Mouse (Mus musculus) hindbrain, embryonic 16.5 days (tissue): Measurements from ENCODE around the gene Wdr25. TPM values are rescaled to one million over a fixed set of nuclear protein-coding genes. Genes with fewer than 3 reads are reported as not detected.

Experiments
- ATAC-seq: fragments of 200-750 bp; cut with Nextera tagmentation; 2 replicates; pipeline ENCODE4 v1.8.0; 2017; ENCODE audit warnings: moderate TSS enrichment, moderate library complexity
- H3K27ac ChIP-seq: fragments of 300-500 bp; sonication (generic); 2 replicates; pipeline ENCODE4 v1.5.1; 2014; ENCODE audit warnings: low read depth, mild to moderate bottlenecking, control low read depth, low read length, moderate library complexity
- H3K27me3 ChIP-seq: fragments of 300-500 bp; sonication (generic); replicated peaks from 2 replicates; pipeline ENCODE4 v1.6.1; 2014; ENCODE audit warnings: low read length; ENCODE audit not compliant: control insufficient read depth, insufficient read depth
- H3K36me3 ChIP-seq: fragments of 300-500 bp; sonication (generic); 2 replicates; pipeline ENCODE4 v1.6.1; 2014; ENCODE audit warnings: mild to moderate bottlenecking, low read length, moderate library complexity, mixed read lengths; ENCODE audit not compliant: control insufficient read depth, insufficient read depth
- H3K4me1 ChIP-seq: fragments of 300-500 bp; sonication (generic); 2 replicates; pipeline ENCODE4 v1.6.1; 2014; ENCODE audit warnings: low read depth, low read length; ENCODE audit not compliant: control insufficient read depth, insufficient read depth
- H3K4me2 ChIP-seq: fragments of 300-500 bp; sonication (generic); 2 replicates; pipeline ENCODE4 v1.6.1; 2014; ENCODE audit warnings: mild to moderate bottlenecking, low read length, control low read depth, moderate library complexity
- H3K4me3 ChIP-seq: fragments of 300-500 bp; sonication (generic); 2 replicates; pipeline ENCODE4 v1.5.1; 2014; ENCODE audit warnings: mild to moderate bottlenecking, low read length, control low read depth, moderate library complexity
- H3K9ac ChIP-seq: fragments of 300-500 bp; sonication (generic); 2 replicates; pipeline ENCODE4 v1.6.1; 2014; ENCODE audit warnings: low read depth, mild to moderate bottlenecking, control low read depth, low read length, moderate library complexity
- H3K9me3 ChIP-seq: fragments of 300-500 bp; sonication (generic); 2 replicates; pipeline ENCODE4 v1.6.1; 2014; ENCODE audit warnings: mild to moderate bottlenecking, low read length, moderate library complexity; ENCODE audit not compliant: control insufficient read depth
- WGBS: fragments of 180-500 bp; shearing (Covaris S2); extraction: QIAGEN DNeasy Blood & Tissue Kit; methylation state at CpG from one replicate; pipeline ENCODE4 v1.1.7; 2014; 5-methylcytosine and 5-hydroxymethylcytosine counted together
- polyA plus RNA-seq: library from polyadenylated mRNA; unstranded; fragments of >200 nt; fragmentation: Nextera tagmentation; extraction: Ambion mirVana; gene quantifications from 2 replicates; pipeline ENCODE4 v1.2.1, GENCODE M21; 2015

Wdr25 gene
- polyA plus RNA-seq, 1 experiment from 2014 or later: 5.0 TPM

DNA sequence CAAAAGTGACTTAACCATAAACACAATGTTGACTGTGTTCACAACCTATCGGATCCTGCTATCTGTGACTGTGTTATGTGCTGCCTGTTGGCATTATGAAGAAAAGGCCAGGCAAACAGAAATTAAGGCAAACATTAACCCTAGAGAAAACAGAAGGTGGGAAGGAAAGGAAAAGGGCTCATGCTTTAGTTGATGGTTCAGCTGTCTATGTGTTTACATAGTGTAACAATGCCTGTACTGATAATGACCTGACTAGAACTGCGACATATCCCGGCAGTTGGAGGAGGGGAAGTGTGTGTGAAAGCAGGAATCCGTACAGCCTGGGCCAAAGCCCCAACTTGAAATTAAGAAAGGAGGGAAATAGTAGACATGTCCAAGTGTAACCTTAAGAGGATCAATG is 6.4 kb upstream of the Wdr25 start:
- no peaks in the 10 kb centered on the region for H3K4me1 ChIP-seq
- H3K4me2 ChIP-seq: no peak overlapping the region
- no peaks in the 10 kb centered on the region for H3K27me3 ChIP-seq
- no peak for ATAC-seq
- H3K4me3 ChIP-seq: no peak overlapping the region
- H3K9me3 ChIP-seq: no peaks in the 10 kb centered on the region
- 90% methylated on average over 4 of the region's 4 CpGs for WGBS
- H3K27ac ChIP-seq: no peak overlapping the region
- peaks cover 46% of the 10 kb centered on the region for H3K36me3 ChIP-seq
- no peak overlapping the region for H3K9ac ChIP-seq

GRCm38 (mm10) chr12:108888632-108889031 is 4.8 kb upstream of the Wdr25 start:
- WGBS: 71% methylated on average over 4 of the region's 4 CpGs
- H3K27me3 ChIP-seq: no peaks in the 10 kb centered on the region
- H3K27ac ChIP-seq: no peak overlapping the region
- no peak overlapping the region for H3K9ac ChIP-seq
- peaks cover 12% of the 10 kb centered on the region for H3K4me1 ChIP-seq
- no peak overlapping the region for H3K4me3 ChIP-seq
- no peak overlapping the region for H3K4me2 ChIP-seq
- ATAC-seq: no peak
- no peaks in the 10 kb centered on the region for H3K9me3 ChIP-seq
- peaks cover 36% of the 10 kb centered on the region for H3K36me3 ChIP-seq

DNA sequence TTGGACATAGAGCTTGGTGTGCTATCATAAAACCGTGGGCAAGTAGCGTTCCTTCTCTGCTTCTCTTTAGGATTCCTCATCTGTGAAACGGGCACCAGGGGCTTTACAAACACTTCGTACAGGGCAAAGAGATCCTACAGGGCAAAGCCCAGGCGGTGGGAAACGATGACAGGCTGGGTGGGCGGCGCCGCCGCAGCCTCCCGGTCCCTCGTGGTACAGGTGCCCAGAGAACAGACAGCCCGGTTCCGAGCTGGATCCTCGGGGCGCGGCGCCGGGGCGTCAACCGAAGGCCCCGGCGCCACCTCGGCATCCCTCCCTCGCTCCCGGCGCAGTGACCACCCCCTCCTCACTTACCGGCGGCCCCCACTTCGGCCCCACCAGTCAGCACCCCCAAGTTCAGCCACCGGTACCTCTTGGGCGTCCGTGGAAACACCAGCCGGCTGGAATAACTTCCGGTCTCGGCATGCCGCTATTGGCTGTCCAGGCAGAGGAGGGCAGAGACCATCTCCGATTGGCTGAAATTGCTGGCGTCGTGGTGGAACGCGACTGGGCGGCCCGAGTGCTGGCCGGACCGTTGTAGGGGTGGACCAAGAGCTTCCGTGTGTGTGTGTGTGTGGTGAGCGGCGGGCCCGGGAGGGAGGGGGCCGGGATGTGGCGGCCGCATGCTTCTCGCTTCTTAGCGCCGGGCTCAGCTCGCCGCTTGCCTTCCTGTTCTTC is 442 bp downstream of the Wdr25 start, which contains the start of gene Wars:
Wars (minus strand) TSS at position 460 of the 717 bp plus-strand sequence.
- H3K9me3 ChIP-seq: no peaks in the 10 kb centered on the region
- peak within 1 kb of the TSS; percentile 87 for H3K4me2 ChIP-seq
- H3K27me3 ChIP-seq: no peaks in the 10 kb centered on the region
- no peak within 1 kb of the TSS; the same call in 1 of the 2 replicates for H3K27ac ChIP-seq
- peak within 1 kb of the TSS; percentile 80 for H3K4me3 ChIP-seq
- ATAC-seq: peak; percentile 100
- H3K9ac ChIP-seq: peak within 1 kb of the TSS; percentile 79
- H3K4me1 ChIP-seq: peaks cover 17% of the 10 kb centered on the region
- WGBS: under 1% methylated on average over 49 of the region's 58 CpGs
- H3K36me3 ChIP-seq: peaks cover 2% of the 10 kb centered on the region; the same call in 1 of the 2 replicates

DNA sequence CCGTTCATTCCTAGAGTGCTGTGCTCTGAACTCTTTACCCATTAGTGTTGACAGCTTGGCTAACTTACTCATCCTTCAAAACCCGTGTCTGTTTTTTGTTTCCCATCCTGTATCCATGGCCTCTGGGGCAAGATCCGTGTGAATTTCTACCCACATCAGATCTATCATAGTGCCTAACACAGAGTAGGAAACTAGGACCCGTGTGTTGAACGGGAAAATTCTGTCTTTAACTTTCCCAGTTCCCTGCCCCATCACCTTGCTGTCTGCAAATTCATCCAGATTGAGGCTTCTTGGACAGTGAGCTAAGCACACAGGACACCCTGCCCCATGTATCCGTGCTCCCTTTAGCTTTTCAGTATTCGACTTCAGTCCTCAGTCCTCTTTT is 993 bp downstream of the Wdr25 start:
- no peaks in the 10 kb centered on the region for H3K9me3 ChIP-seq
- H3K27me3 ChIP-seq: no peaks in the 10 kb centered on the region
- ATAC-seq: no peak; the same call in none of the 2 replicates
- H3K4me1 ChIP-seq: peaks cover 17% of the 10 kb centered on the region
- peak overlapping the region; percentile 60 for H3K9ac ChIP-seq
- H3K36me3 ChIP-seq: 0 out of 2 replicates have a peak, but pooled peaks cover 2% of the 10 kb centered on the region
- 4% methylated on average over 7 of the region's 7 CpGs for WGBS
- H3K27ac ChIP-seq: no peak overlapping the region
- peak overlapping the region; percentile 80 for H3K4me3 ChIP-seq
- peak overlapping the region; percentile 64 for H3K4me2 ChIP-seq

- Histone ChIP-seq H3K36me3 (no peaks in the 10 kb centered on the region), H3K4me1 (peaks cover 17% of the 10 kb centered on the region), H3K4me3 (no peak overlapping the region), H3K27me3 (no peaks in the 10 kb centered on the region), H3K9ac (no peak overlapping the region), H3K9me3 (no peaks in the 10 kb centered on the region), H3K27ac (no peak overlapping the region), H3K4me2 (no peak overlapping the region)
- 81% methylated on average over 3 of the region's 3 CpGs for WGBS
- ATAC-seq: no peak
These were observed 2.6 kb downstream of the Wdr25 start for GRCm38 (mm10) chr12:108896006-108896405.

- H3K9ac ChIP-seq: no peak overlapping the region
These were observed 7.9 kb downstream of the Wdr25 start for GRCm38 (mm10) chr12:108901346-108901745.

GRCm38 (mm10) chr12:108902940-108903339 is 9.5 kb downstream of the Wdr25 start:
- 18% methylated on average over 8 of the region's 8 CpGs for WGBS
- H3K4me2 ChIP-seq: no peak overlapping the region
- ATAC-seq: peak; percentile 44; the same call in 1 of the 2 replicates
- H3K9me3 ChIP-seq: no peaks in the 10 kb centered on the region
- H3K27me3 ChIP-seq: no peaks in the 10 kb centered on the region
- H3K4me3 ChIP-seq: no peak overlapping the region
- no peak overlapping the region for H3K9ac ChIP-seq
- H3K27ac ChIP-seq: no peak overlapping the region
- H3K4me1 ChIP-seq: peaks cover 30% of the 10 kb centered on the region
- no peaks in the 10 kb centered on the region for H3K36me3 ChIP-seq

More at GRCm38 (mm10) chr12:108901346-108901745, 7.9 kb downstream of the Wdr25 start:
- H3K36me3 ChIP-seq: no peaks in the 10 kb centered on the region
- H3K4me1 ChIP-seq: peaks cover 23% of the 10 kb centered on the region
- WGBS: 63% methylated on average over 5 of the region's 5 CpGs
- ATAC-seq: no peak
- H3K4me3 ChIP-seq: no peak overlapping the region
- H3K27me3 ChIP-seq: no peaks in the 10 kb centered on the region
- no peaks in the 10 kb centered on the region for H3K9me3 ChIP-seq
- no peak overlapping the region for H3K4me2 ChIP-seq
- no peak overlapping the region for H3K27ac ChIP-seq

GRCm38 (mm10) chr12:108903600-108904275 is 10.3 kb downstream of the Wdr25 start:
- peak; percentile 63 for ATAC-seq
- 0 out of 2 replicates have a peak overlapping the region, but pooled peaks have one; percentile 27 for H3K27ac ChIP-seq
- 62% methylated on average over 8 of the region's 8 CpGs for WGBS
- H3K4me1 ChIP-seq: peaks cover 30% of the 10 kb centered on the region
- H3K9ac ChIP-seq: no peak overlapping the region
- no peak overlapping the region for H3K4me2 ChIP-seq
- H3K27me3 ChIP-seq: no peaks in the 10 kb centered on the region
- no peaks in the 10 kb centered on the region for H3K36me3 ChIP-seq
- H3K9me3 ChIP-seq: no peaks in the 10 kb centered on the region
- no peak overlapping the region for H3K4me3 ChIP-seq

DNA sequence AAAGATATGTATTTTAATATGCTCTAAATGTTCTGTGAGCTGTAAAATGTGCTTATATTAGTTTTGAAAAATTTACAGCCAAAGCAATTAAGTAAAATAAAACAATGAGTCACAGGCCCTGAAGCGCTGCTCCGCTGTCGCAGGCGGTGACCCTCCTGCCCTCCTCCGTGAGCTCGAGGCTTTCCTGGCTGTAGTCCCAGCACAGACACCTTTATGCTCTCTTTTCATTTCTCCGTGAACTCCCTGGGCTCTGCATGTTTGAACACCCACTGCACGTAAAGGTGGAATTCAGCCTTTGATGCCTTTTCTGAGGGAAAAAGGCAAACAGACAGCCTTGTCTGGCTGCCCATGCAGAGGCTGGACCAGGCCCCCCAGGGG is 10.8 kb downstream of the Wdr25 start:
- Histone ChIP-seq H3K27me3 (no peaks in the 10 kb centered on the region), H3K36me3 (no peaks in the 10 kb centered on the region), H3K4me1 (peaks cover 30% of the 10 kb centered on the region), H3K9me3 (no peaks in the 10 kb centered on the region), H3K27ac (0 out of 2 replicates have a peak overlapping the region, but pooled peaks have one; percentile 27), H3K4me3 (no peak overlapping the region), H3K4me2 (no peak overlapping the region), H3K9ac (no peak overlapping the region)
- no peak for ATAC-seq
- 23% methylated on average over 8 of the region's 8 CpGs for WGBS
